In genomic region chr13:37049631-37050030, GRCm38 (mm10) we compare ENCODE assay signal across 13 mouse cellular contexts.
"Had no signal": no experiment of that assay in that cellular context is flagged by ENCODE, and none has a peak within 500 bp of the region (broad histone marks: within the 10 kb centered on the region; RNA-seq: fewer than 3 reads in every experiment).

No protein-coding gene starts in this region.

- H3K27me3 ChIP-seq: limb, embryonic 13.5 days; liver, embryonic 13.5 days; midbrain, embryonic 13.5 days had no signal

- H3K4me1 ChIP-seq: liver, embryonic 13.5 days; midbrain, embryonic 13.5 days had no signal

- H3K9ac ChIP-seq: limb, embryonic 13.5 days; liver, embryonic 13.5 days; midbrain, embryonic 13.5 days had no signal

- H3K4me2 ChIP-seq: limb, embryonic 13.5 days; liver, embryonic 13.5 days; midbrain, embryonic 13.5 days had no signal

- ATAC-seq: lung, postnatal 0 days; midbrain, embryonic 13.5 days had no signal

- H3K27ac ChIP-seq: kidney, postnatal 0 days; layer of hippocampus, adult 2 months; limb, embryonic 13.5 days; liver, embryonic 13.5 days; midbrain, embryonic 13.5 days had no signal

- H3K36me3 ChIP-seq: limb, embryonic 13.5 days; liver, embryonic 13.5 days; midbrain, embryonic 13.5 days had no signal

- H3K4me3 ChIP-seq: layer of hippocampus, adult 2 months; limb, embryonic 13.5 days; liver, embryonic 13.5 days; midbrain, embryonic 13.5 days had no signal

- H3K9me3 ChIP-seq: limb, embryonic 13.5 days; liver, embryonic 13.5 days; midbrain, embryonic 13.5 days had no signal

- DNase-seq: kidney, adult 11 months; kidney, adult 9 months; kidney, postnatal 4 days; left cerebral cortex, postnatal 4 days; liver, embryonic 13.5 days; lung, adult 2 months; right cerebral cortex, adult 18-20 months; right cerebral cortex, postnatal 25 days had no signal
